Mouse (Mus musculus): Measurements from ENCODE around the gene Fam110a.

GRCm38 (mm10) chr2:151990985-151991394 lies 11.0 kb upstream of the Fam110a start:
- no peak for TF ChIP-seq POLR2A (IDR thresholded peaks at IDR 0.05; ENCODE audit: low read depth, low read length)
- no peak for TF ChIP-seq CTCF (conservative IDR thresholded peaks at IDR 0.05; ENCODE audit: insufficient read depth, insufficient read length, low read depth, low read length)
